Mouse (Mus musculus): ENCODE results near the gene Eif4e3. TPM values are rescaled to one million over a fixed set of nuclear protein-coding genes. Genes with fewer than 3 reads are reported as not detected.

The Eif4e3 gene
- polyA plus RNA-seq, 1 experiment from 2014 or later: 19.3 TPM

DNA sequence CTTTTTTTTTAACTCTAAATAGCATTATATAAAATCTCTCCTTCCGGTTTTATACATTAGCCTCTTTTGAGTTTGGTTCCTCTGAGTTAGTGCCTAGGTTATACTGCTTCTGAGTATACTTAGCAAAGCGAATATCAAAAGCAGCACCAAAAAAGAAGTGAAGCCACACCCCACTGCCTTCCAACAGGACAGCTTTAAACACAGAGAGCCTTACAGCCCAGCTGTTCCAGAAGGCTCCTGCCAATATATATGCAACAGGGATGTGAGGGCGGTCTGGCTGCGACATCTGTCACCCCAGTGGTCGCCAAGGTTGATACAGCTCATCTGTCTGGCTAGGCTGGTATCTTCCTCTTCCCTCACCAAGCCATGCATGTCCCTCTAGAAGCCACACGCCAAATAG, 90.9 kb downstream of the Eif4e3 start:
- no peak for ATAC-seq (replicated peaks; ENCODE audit: insufficient number of reproducible peaks, low FRiP score, low TSS enrichment, low read depth)
- Histone ChIP-seq H3K4me2 (ENCODE audit: low read depth, low read length) (no peak overlapping the region), H3K9ac (replicated peaks; ENCODE audit: low read length) (no peak overlapping the region), H3K9me3 (replicated peaks; ENCODE audit: control insufficient read depth, low read length) (no peaks in the 10 kb centered on the region), H3K36me3 (replicated peaks; ENCODE audit: control insufficient read depth, insufficient read depth, low read depth, low read length) (no peaks in the 10 kb centered on the region), H3K4me1 (ENCODE audit: control insufficient read depth, insufficient read depth, low read length) (no peaks in the 10 kb centered on the region), H3K27me3 (ENCODE audit: control insufficient read depth, insufficient read depth, low read length) (no peaks in the 10 kb centered on the region), H3K4me3 (ENCODE audit: low read depth, low read length) (no peak overlapping the region), H3K27ac (replicated peaks; ENCODE audit: low read depth, low read length) (no peak overlapping the region)
- WGBS: 83% methylated on average over 6 of the region's 6 CpGs
- no peak for DNase-seq (ENCODE audit: low spot score)

Other genes starting within 250 kb of the Eif4e3 start
- gene Foxp1, start 144.1 kb downstream of the Eif4e3 start, polyA plus RNA-seq (2014; fragmentation: Nextera tagmentation; extraction: Ambion mirVana): 135 and 148 TPM in 2 replicates
- 2.5 and 3.0 TPM in 2 replicates for gene Gm20696, start within 50 bp of the Eif4e3 start, polyA plus RNA-seq (2014; fragmentation: Nextera tagmentation; extraction: Ambion mirVana)
- gene Gpr27, start 25.9 kb upstream of the Eif4e3 start, polyA plus RNA-seq (2014; fragmentation: Nextera tagmentation; extraction: Ambion mirVana): 2.8 and 4.6 TPM in 2 replicates
- 0.14 TPM in 1 of 2 replicates, not detected in the other for gene Prok2, start 59.6 kb upstream of the Eif4e3 start, polyA plus RNA-seq (2014; fragmentation: Nextera tagmentation; extraction: Ambion mirVana)